Mouse (Mus musculus): ENCODE results near the gene Rhebl1.

DNA sequence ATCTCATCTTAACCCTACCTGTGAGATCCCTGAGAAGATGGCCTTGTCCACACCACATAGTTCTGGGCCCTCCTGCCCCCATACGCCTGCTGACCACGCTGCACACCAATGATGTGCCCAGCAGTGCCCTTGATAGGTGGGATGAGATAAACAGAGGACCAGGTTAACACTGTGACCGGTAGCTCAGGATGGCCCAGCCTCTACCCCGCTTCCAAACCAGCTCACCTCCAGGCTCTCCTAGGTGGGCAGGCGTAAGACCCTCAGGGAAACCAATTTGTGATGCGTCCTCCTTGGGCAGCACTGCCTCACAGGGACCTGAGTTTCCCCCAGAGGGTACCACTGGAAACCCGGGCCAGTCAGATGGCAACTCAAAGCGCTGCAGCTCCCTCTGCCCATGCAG, 28.6 kb downstream of the Rhebl1 start:
- TF ChIP-seq CTCF (IDR thresholded peaks at IDR 0.05; ENCODE audit: borderline replicate concordance, extremely low read depth, insufficient read depth, insufficient read length), result no peak
- no peak for TF ChIP-seq POLR2A (IDR thresholded peaks at IDR 0.05; ENCODE audit: borderline replicate concordance, extremely low read depth, insufficient read depth, insufficient read length, poor library complexity, severe bottlenecking)
